Mouse (Mus musculus) heart, embryonic 10.5 days (tissue): Measurements from ENCODE around the gene Uso1. TPM values are rescaled to one million over a fixed set of nuclear protein-coding genes. Genes with fewer than 3 reads are reported as not detected.
A peak's percentile ranks its signal among the peaks of the same experiment; 100 is the strongest.

Experiments
- DNase-seq: peaks from one replicate; pipeline ENCODE4 v3.0.0-alpha.2; 2017; ENCODE audit warnings: low spot score
- H3K27ac ChIP-seq: fragments of 300-500 bp; sonication (generic); 2 replicates; pipeline ENCODE4 v1.5.1; 2016; ENCODE audit warnings: mild to moderate bottlenecking
- H3K27me3 ChIP-seq: fragments of 300-500 bp; sonication (generic); 2 replicates; pipeline ENCODE4 v1.6.1; 2016; ENCODE audit warnings: mild to moderate bottlenecking; ENCODE audit not compliant: poor library complexity, insufficient read depth, severe bottlenecking
- H3K36me3 ChIP-seq: fragments of 300-500 bp; sonication (generic); 2 replicates; pipeline ENCODE4 v1.6.1; 2016; ENCODE audit warnings: mild to moderate bottlenecking, moderate library complexity
- H3K4me1 ChIP-seq: fragments of 300-500 bp; sonication (generic); 2 replicates; pipeline ENCODE4 v1.6.1; 2016; ENCODE audit warnings: mild to moderate bottlenecking
- H3K4me3 ChIP-seq: fragments of 300-500 bp; sonication (generic); 2 replicates; pipeline ENCODE4 v1.5.1; 2016; ENCODE audit warnings: mild to moderate bottlenecking, moderate library complexity
- H3K9me3 ChIP-seq: fragments of 300-500 bp; sonication (generic); 2 replicates; pipeline ENCODE4 v1.6.1; 2016; ENCODE audit warnings: mild to moderate bottlenecking, moderate library complexity
- WGBS: fragments of 180-500 bp; shearing (Covaris S2); methylation state at CpG from one replicate; pipeline ENCODE4 v1.1.7; 2016; 5-methylcytosine and 5-hydroxymethylcytosine counted together
- polyA plus RNA-seq: library from polyadenylated mRNA; unstranded; fragments of >200 nt; fragmentation: Nextera tagmentation; extraction: Ambion mirVana; gene quantifications from 2 replicates; pipeline ENCODE4 v1.2.1, GENCODE M21; 2016

The Uso1 gene
- polyA plus RNA-seq, 1 experiment from 2014 or later: 48.9 TPM

DNA sequence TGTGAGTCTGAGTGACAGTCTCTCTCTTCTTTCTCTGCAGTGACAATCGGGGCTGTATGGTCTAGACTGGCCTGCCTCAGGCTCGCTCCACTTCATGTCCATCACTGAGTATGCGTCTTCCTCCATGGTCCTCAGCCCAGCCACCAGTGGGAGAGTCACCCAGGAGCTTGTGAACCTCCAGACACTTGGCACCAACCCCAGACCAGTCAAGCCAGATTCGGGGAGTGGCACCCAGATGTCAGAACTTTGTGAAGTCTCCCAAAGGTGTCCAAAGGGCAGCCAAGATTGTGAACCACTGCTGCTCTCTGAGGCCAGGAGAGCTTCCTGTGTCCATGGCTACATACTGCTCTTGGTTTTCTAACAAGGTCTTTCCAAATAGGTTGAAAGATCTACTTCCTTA is 74.5 kb downstream of the Uso1 start:
- WGBS: 84% methylated on average over 4 of the region's 4 CpGs
- H3K9me3 ChIP-seq: no peaks in the 10 kb centered on the region

GRCm38 (mm10) chr5:92215308-92215707 is 77.6 kb downstream of the Uso1 start, which contains the start of gene U90926:
U90926 (minus strand) TSS chr5:92215408.
- WGBS: 87% methylated on average over 4 of the region's 4 CpGs
- Histone ChIP-seq H3K9me3 (no peaks in the 10 kb centered on the region), H3K4me3 (no peak within 1 kb of the TSS), H3K4me1 (peaks cover 11% of the 10 kb centered on the region; the same call in 1 of the 2 replicates), H3K27me3 (no peaks in the 10 kb centered on the region), H3K36me3 (no peaks in the 10 kb centered on the region), H3K27ac (no peak within 1 kb of the TSS)
- DNase-seq: no peak

More for the DNA sequence above, 74.5 kb downstream of the Uso1 start:
- H3K27ac ChIP-seq: no peak overlapping the region
- H3K4me3 ChIP-seq: no peak overlapping the region
- peak; percentile 61 for DNase-seq
- no peaks in the 10 kb centered on the region for H3K27me3 ChIP-seq
- no peaks in the 10 kb centered on the region for H3K4me1 ChIP-seq
- H3K36me3 ChIP-seq: no peaks in the 10 kb centered on the region

GRCm38 (mm10) chr5:92218915-92219793 is 81.4 kb downstream of the Uso1 start:
- DNase-seq: no peak
- H3K27me3 ChIP-seq: no peaks in the 10 kb centered on the region
- H3K9me3 ChIP-seq: no peaks in the 10 kb centered on the region
- H3K4me3 ChIP-seq: no peak overlapping the region
- 54% methylated on average over 17 of the region's 17 CpGs for WGBS
- H3K36me3 ChIP-seq: no peaks in the 10 kb centered on the region
- no peak overlapping the region for H3K27ac ChIP-seq
- H3K4me1 ChIP-seq: peaks cover 11% of the 10 kb centered on the region; the same call in 1 of the 2 replicates

GRCm38 (mm10) chr5:92219826-92220225 is 82.1 kb downstream of the Uso1 start:
- 38% methylated on average over 6 of the region's 6 CpGs for WGBS

GRCm38 (mm10) chr5:92220287-92220902 is 82.7 kb downstream of the Uso1 start:
- no peaks in the 10 kb centered on the region for H3K36me3 ChIP-seq
- WGBS: 85% methylated on average over 8 of the region's 8 CpGs
- H3K9me3 ChIP-seq: no peaks in the 10 kb centered on the region
- no peak overlapping the region for H3K27ac ChIP-seq
- H3K4me1 ChIP-seq: peaks cover 11% of the 10 kb centered on the region; the same call in 1 of the 2 replicates
- no peak overlapping the region for H3K4me3 ChIP-seq
- no peak for DNase-seq
- H3K27me3 ChIP-seq: no peaks in the 10 kb centered on the region

More at GRCm38 (mm10) chr5:92219826-92220225, 82.1 kb downstream of the Uso1 start:
- Histone ChIP-seq H3K27me3 (no peaks in the 10 kb centered on the region), H3K4me1 (peaks cover 11% of the 10 kb centered on the region; the same call in 1 of the 2 replicates), H3K4me3 (no peak overlapping the region), H3K27ac (no peak overlapping the region), H3K36me3 (no peaks in the 10 kb centered on the region), H3K9me3 (no peaks in the 10 kb centered on the region)
- DNase-seq: no peak

DNA sequence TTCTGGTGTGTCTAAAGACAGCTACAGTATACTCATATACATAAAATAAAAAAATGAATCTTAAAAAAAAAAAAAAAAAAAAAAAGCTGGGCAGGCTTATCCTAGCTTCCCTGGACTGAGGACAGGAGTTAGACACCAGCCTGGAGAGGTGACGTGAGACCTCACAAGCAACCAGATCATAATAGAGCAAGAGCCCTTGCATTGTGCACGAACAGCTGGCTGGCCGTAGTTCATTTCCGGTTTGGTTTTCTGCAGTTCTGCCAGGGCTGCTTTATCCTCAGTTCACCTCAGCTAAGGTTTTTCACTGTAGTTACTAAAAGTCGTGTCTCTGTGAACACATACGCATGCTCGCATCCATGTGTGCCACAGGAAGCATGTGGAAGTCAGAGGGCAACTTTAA is 90.0 kb downstream of the Uso1 start:
- no peaks in the 10 kb centered on the region for H3K4me1 ChIP-seq
- H3K9me3 ChIP-seq: no peaks in the 10 kb centered on the region
- H3K36me3 ChIP-seq: no peaks in the 10 kb centered on the region
- no peak overlapping the region for H3K4me3 ChIP-seq
- WGBS: 84% methylated on average over 7 of the region's 7 CpGs
- no peak overlapping the region for H3K27ac ChIP-seq
- H3K27me3 ChIP-seq: no peaks in the 10 kb centered on the region
- no peak for DNase-seq

GRCm38 (mm10) chr5:92228776-92229175 is 91.0 kb downstream of the Uso1 start:
- no peaks in the 10 kb centered on the region for H3K27me3 ChIP-seq
- WGBS: 22% methylated on average over 10 of the region's 10 CpGs

DNA sequence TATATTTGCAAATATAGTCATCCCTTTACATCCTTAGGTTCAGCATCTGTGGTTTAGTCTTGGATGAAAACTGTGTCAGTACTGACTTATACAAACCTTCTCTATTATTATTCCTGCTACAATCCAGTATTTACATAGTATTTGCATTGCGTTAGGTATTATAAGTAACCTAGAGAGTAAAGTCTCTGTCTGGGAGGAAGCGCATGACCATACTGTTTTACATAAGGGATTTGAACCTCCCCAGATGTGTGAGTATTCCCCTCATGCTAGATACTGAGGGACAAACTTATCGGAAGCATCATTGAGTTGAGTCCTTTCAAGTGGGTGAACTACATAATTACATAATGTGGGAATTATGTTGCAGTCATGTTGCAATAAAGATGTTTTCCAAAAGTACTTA is 91.8 kb downstream of the Uso1 start:
- DNase-seq: no peak
- Histone ChIP-seq H3K27me3 (no peaks in the 10 kb centered on the region), H3K4me3 (no peak overlapping the region), H3K36me3 (no peaks in the 10 kb centered on the region), H3K9me3 (no peaks in the 10 kb centered on the region), H3K4me1 (no peaks in the 10 kb centered on the region), H3K27ac (no peak overlapping the region)
- 83% methylated on average over 3 of the region's 3 CpGs for WGBS

More at GRCm38 (mm10) chr5:92228776-92229175, 91.0 kb downstream of the Uso1 start:
- Histone ChIP-seq H3K36me3 (no peaks in the 10 kb centered on the region), H3K4me1 (no peaks in the 10 kb centered on the region), H3K9me3 (no peaks in the 10 kb centered on the region), H3K27ac (no peak overlapping the region), H3K4me3 (no peak overlapping the region)
- DNase-seq: no peak

DNA sequence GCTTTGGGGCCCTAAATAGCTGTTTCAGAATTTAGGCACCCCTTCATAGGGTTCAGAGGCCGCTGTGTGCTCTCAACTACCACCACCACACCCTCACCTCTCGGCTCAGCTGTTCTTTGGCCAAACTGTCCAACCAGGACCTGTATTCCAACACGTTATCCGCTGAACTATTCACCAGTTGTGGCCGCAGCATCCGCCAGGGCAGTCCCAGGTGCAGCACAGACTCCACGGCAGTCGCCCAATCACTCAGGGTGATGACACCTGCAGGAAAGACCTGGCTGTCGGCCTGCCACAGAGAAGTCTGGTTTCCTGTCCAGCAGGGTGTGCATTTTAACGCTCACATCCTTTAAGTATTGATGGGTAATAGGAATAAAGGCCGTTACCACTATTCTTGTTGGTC is 92.6 kb downstream of the Uso1 start:
- no peaks in the 10 kb centered on the region for H3K27me3 ChIP-seq
- DNase-seq: no peak
- H3K9me3 ChIP-seq: no peaks in the 10 kb centered on the region
- H3K4me3 ChIP-seq: no peak overlapping the region
- H3K4me1 ChIP-seq: 0 out of 2 replicates have a peak, but pooled peaks cover 2% of the 10 kb centered on the region
- WGBS: 78% methylated on average over 11 of the region's 11 CpGs
- H3K27ac ChIP-seq: no peak overlapping the region
- no peaks in the 10 kb centered on the region for H3K36me3 ChIP-seq

- Histone ChIP-seq H3K27ac (no peak overlapping the region), H3K27me3 (no peaks in the 10 kb centered on the region), H3K9me3 (no peaks in the 10 kb centered on the region), H3K4me1 (0 out of 2 replicates have a peak, but pooled peaks cover 7% of the 10 kb centered on the region), H3K36me3 (no peaks in the 10 kb centered on the region), H3K4me3 (no peak overlapping the region)
- 78% methylated on average over 10 of the region's 10 CpGs for whole genome bisulfite sequencing
- DNase-seq: no peak
Measured at GRCm38 (mm10) chr5:92231836-92232235, 94.1 kb downstream of the Uso1 start.

GRCm38 (mm10) chr5:92233366-92233765 is 95.6 kb downstream of the Uso1 start:
- Histone ChIP-seq H3K9me3 (no peaks in the 10 kb centered on the region), H3K27ac (no peak overlapping the region), H3K36me3 (no peaks in the 10 kb centered on the region), H3K4me1 (0 out of 2 replicates have a peak, but pooled peaks cover 7% of the 10 kb centered on the region), H3K27me3 (no peaks in the 10 kb centered on the region), H3K4me3 (no peak overlapping the region)
- WGBS: 75% methylated on average over 4 of the region's 4 CpGs
- peak; percentile 56 for DNase-seq

DNA sequence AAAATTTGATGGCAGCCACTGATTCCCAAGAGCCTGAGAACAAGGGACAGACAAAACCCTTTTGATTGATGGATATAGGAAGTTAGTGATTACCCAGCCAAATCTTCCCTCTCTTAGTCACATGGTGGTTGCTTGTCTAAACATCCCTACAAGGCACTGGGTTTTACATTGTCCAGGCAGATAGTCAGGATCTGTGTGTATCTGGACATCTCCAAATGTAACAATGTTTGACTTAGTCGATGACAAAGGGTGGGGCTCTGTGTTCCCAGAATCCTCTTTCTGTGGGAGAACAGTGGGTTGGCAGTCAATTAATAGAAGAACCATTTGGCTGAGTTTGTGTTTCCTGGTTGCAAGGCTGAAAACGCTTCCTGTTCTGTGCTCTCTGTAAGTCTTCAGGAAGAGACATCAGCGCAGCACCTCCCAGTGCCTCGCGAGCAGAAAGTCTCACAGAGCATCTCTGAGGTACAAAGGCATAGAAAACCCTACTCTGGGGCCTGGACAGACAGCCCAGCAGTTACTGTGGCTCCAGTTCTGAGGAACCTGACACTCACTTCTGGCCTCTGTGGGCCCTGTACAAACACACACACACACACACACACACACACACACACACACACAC is 97.3 kb downstream of the Uso1 start:
- Histone ChIP-seq H3K27me3 (no peaks in the 10 kb centered on the region), H3K27ac (no peak overlapping the region; the same call in 1 of the 2 replicates), H3K4me1 (0 out of 2 replicates have a peak, but pooled peaks cover 13% of the 10 kb centered on the region), H3K9me3 (no peaks in the 10 kb centered on the region), H3K36me3 (no peaks in the 10 kb centered on the region), H3K4me3 (no peak overlapping the region)
- no peak for DNase-seq
- WGBS: 40% methylated on average over 5 of the region's 5 CpGs
